Mouse (Mus musculus) kidney, embryonic 14.5 days (tissue): ENCODE data around the gene Cpxm1. TPM values are rescaled to one million over a fixed set of nuclear protein-coding genes. Genes with fewer than 3 reads are reported as not detected.
"Not testable (repeated sequence)": the region's sequence is repeated elsewhere in the genome, so short reads cannot be mapped to it uniquely, and the experiment has no call there.

Source experiments
- ATAC-seq: fragments of 200-750 bp; cut with Nextera tagmentation; 2 replicates; pipeline ENCODE4 v1.8.0; 2017; ENCODE audit warnings: moderate number of reproducible peaks, mild to moderate bottlenecking, moderate TSS enrichment, moderate library complexity; ENCODE audit not compliant: low FRiP score, low TSS enrichment
- H3K27ac ChIP-seq: fragments of 300-500 bp; sonication (generic); 2 replicates; pipeline ENCODE4 v1.5.1; 2014; ENCODE audit warnings: low read depth, mild to moderate bottlenecking, low read length, moderate library complexity, mixed read lengths
- H3K27me3 ChIP-seq: fragments of 300-500 bp; sonication (generic); 2 replicates; pipeline ENCODE4 v1.6.1; 2014; ENCODE audit warnings: mild to moderate bottlenecking, low read length; ENCODE audit not compliant: control insufficient read depth, insufficient read depth
- H3K36me3 ChIP-seq: fragments of 300-500 bp; sonication (generic); 2 replicates; pipeline ENCODE4 v1.6.1; 2014; ENCODE audit warnings: low read length, mixed read lengths; ENCODE audit not compliant: control insufficient read depth, insufficient read depth
- H3K4me1 ChIP-seq: fragments of 300-500 bp; sonication (generic); 2 replicates; pipeline ENCODE4 v1.6.1; 2014; ENCODE audit warnings: low read length, mixed read lengths; ENCODE audit not compliant: control insufficient read depth, insufficient read depth
- H3K4me2 ChIP-seq: fragments of 300-500 bp; sonication (generic); replicated peaks from 2 replicates; pipeline ENCODE4 v1.6.1; 2014; ENCODE audit warnings: low read depth, mild to moderate bottlenecking, low read length
- H3K4me3 ChIP-seq: fragments of 300-500 bp; sonication (generic); 2 replicates; pipeline ENCODE4 v1.5.1; 2014; ENCODE audit warnings: mild to moderate bottlenecking, low read length
- H3K9ac ChIP-seq: fragments of 300-500 bp; sonication (generic); 2 replicates; pipeline ENCODE4 v1.6.1; 2014; ENCODE audit warnings: low read depth, mild to moderate bottlenecking, low read length, moderate library complexity
- H3K9me3 ChIP-seq: fragments of 300-500 bp; sonication (generic); 2 replicates; pipeline ENCODE4 v1.6.1; 2016; ENCODE audit warnings: low read length; ENCODE audit not compliant: control insufficient read depth
- WGBS: fragments of 180-500 bp; shearing (Covaris S2); extraction: QIAGEN DNeasy Blood & Tissue Kit; methylation state at CpG from one replicate; pipeline ENCODE4 v1.1.7; 2014; 5-methylcytosine and 5-hydroxymethylcytosine counted together
- polyA plus RNA-seq: library from polyadenylated mRNA; unstranded; fragments of >200 nt; fragmentation: Nextera tagmentation; extraction: Ambion mirVana; gene quantifications from 2 replicates; pipeline ENCODE4 v1.2.1, GENCODE M21; 2014

Gene Cpxm1
- polyA plus RNA-seq, 1 experiment from 2014 or later, result 63.8 TPM

- Histone ChIP-seq H3K4me1 (0 out of 2 replicates have a peak, but pooled peaks cover 7% of the 10 kb centered on the region), H3K4me3 (no peak overlapping the region), H3K4me2 (no peak overlapping the region), H3K9me3 (no peaks in the 10 kb centered on the region), H3K9ac (no peak overlapping the region), H3K36me3 (peaks cover 18% of the 10 kb centered on the region), H3K27ac (no peak overlapping the region), H3K27me3 (no peaks in the 10 kb centered on the region)
- WGBS, result 80% methylated on average over 2 of the region's 2 CpGs
- no peak for ATAC-seq
Observed at GRCm38 (mm10) chr2:130388796-130389195, 8.6 kb downstream of the Cpxm1 start.

GRCm38 (mm10) chr2:130386212-130386611 is 11.2 kb downstream of the Cpxm1 start:
- Histone ChIP-seq H3K4me2 (no peak overlapping the region), H3K9me3 (no peaks in the 10 kb centered on the region), H3K27ac (no peak overlapping the region), H3K4me1 (0 out of 2 replicates have a peak, but pooled peaks cover 7% of the 10 kb centered on the region), H3K9ac (no peak overlapping the region), H3K4me3 (no peak overlapping the region), H3K27me3 (no peaks in the 10 kb centered on the region), H3K36me3 (peaks cover 8% of the 10 kb centered on the region; the same call in 1 of the 2 replicates)
- ATAC-seq, result no peak
- 65% methylated on average over 1 of the region's 1 CpGs for WGBS

GRCm38 (mm10) chr2:130383895-130384294 is 13.5 kb downstream of the Cpxm1 start:
- Histone ChIP-seq H3K27ac (no peak overlapping the region), H3K36me3 (no peaks in the 10 kb centered on the region), H3K4me1 (no peaks in the 10 kb centered on the region), H3K9ac (no peak overlapping the region), H3K4me3 (no peak overlapping the region), H3K27me3 (no peaks in the 10 kb centered on the region; the same call in 1 of the 2 replicates), H3K9me3 (no peaks in the 10 kb centered on the region), H3K4me2 (no peak overlapping the region)
- ATAC-seq, result 0 out of 2 replicates have a peak, but pooled peaks have one; percentile 28
- 51% methylated on average over 6 of the region's 6 CpGs for WGBS

- Histone ChIP-seq H3K4me2 (no peak overlapping the region), H3K9me3 (no peaks in the 10 kb centered on the region), H3K27ac (no peak overlapping the region), H3K27me3 (no peaks in the 10 kb centered on the region; the same call in 1 of the 2 replicates), H3K4me1 (no peaks in the 10 kb centered on the region), H3K9ac (no peak overlapping the region), H3K4me3 (no peak overlapping the region), H3K36me3 (no peaks in the 10 kb centered on the region)
- peak; percentile 71; the same call in 1 of the 2 replicates for ATAC-seq
- WGBS, result 24% methylated on average over 3 of the region's 3 CpGs
Observed at GRCm38 (mm10) chr2:130383205-130383604, 14.2 kb downstream of the Cpxm1 start.

- no peaks in the 10 kb centered on the region for H3K27me3 ChIP-seq
- no peak overlapping the region for H3K4me3 ChIP-seq
- no peak overlapping the region for H3K4me2 ChIP-seq
- no peaks in the 10 kb centered on the region for H3K4me1 ChIP-seq
- no peak overlapping the region for H3K27ac ChIP-seq
- 83% methylated on average over 4 of the region's 4 CpGs for WGBS
- H3K9me3 ChIP-seq, result no peaks in the 10 kb centered on the region
- no peak overlapping the region for H3K9ac ChIP-seq
- no peak for ATAC-seq
- no peaks in the 10 kb centered on the region for H3K36me3 ChIP-seq
Observed at GRCm38 (mm10) chr2:130374951-130375350, 22.4 kb downstream of the Cpxm1 start.

- not testable (repeated sequence) for ATAC-seq, H3K4me2 ChIP-seq, H3K27me3 ChIP-seq, H3K9ac ChIP-seq, H3K9me3 ChIP-seq, H3K36me3 ChIP-seq, H3K27ac ChIP-seq, H3K4me3 ChIP-seq, H3K4me1 ChIP-seq
- 54% methylated on average over 1 of the region's 1 CpGs for WGBS
Observed at GRCm38 (mm10) chr2:130373026-130373425, 24.3 kb downstream of the Cpxm1 start.

- Histone ChIP-seq H3K4me3 (no peak overlapping the region), H3K4me1 (no peaks in the 10 kb centered on the region), H3K27ac (no peak overlapping the region), H3K36me3 (no peaks in the 10 kb centered on the region), H3K27me3 (peaks cover 14% of the 10 kb centered on the region), H3K4me2 (no peak overlapping the region), H3K9me3 (no peaks in the 10 kb centered on the region), H3K9ac (no peak overlapping the region)
- ATAC-seq, result no peak
- 65% methylated on average over 4 of the region's 4 CpGs for WGBS
Observed at GRCm38 (mm10) chr2:130367386-130367785, 30.0 kb downstream of the Cpxm1 start.

GRCm38 (mm10) chr2:130365211-130366094 is 31.9 kb downstream of the Cpxm1 start:
- H3K9me3 ChIP-seq, result no peaks in the 10 kb centered on the region
- peak overlapping the region; percentile 70 for H3K4me2 ChIP-seq
- ATAC-seq, result peak; percentile 76
- peak overlapping the region; percentile 43 for H3K9ac ChIP-seq
- peaks cover 25% of the 10 kb centered on the region for H3K27me3 ChIP-seq
- WGBS, result 7% methylated on average over 28 of the region's 30 CpGs
- no peaks in the 10 kb centered on the region for H3K36me3 ChIP-seq
- H3K4me3 ChIP-seq, result peak overlapping the region; percentile 40
- H3K4me1 ChIP-seq, result no peaks in the 10 kb centered on the region
- H3K27ac ChIP-seq, result no peak overlapping the region

GRCm38 (mm10) chr2:130362511-130363026 is 34.8 kb downstream of the Cpxm1 start:
- H3K36me3 ChIP-seq, result no peaks in the 10 kb centered on the region
- H3K27me3 ChIP-seq, result peaks cover 42% of the 10 kb centered on the region
- ATAC-seq, result peak; percentile 50; the same call in 1 of the 2 replicates
- no peak overlapping the region for H3K4me3 ChIP-seq
- no peak overlapping the region for H3K4me2 ChIP-seq
- no peaks in the 10 kb centered on the region for H3K4me1 ChIP-seq
- H3K9ac ChIP-seq, result no peak overlapping the region
- H3K9me3 ChIP-seq, result no peaks in the 10 kb centered on the region
- no peak overlapping the region for H3K27ac ChIP-seq
- WGBS, result 4% methylated on average over 14 of the region's 14 CpGs
